Mouse (Mus musculus) E14TG2a.4 (cell line): ENCODE results near the gene Gm20388.

Source experiments
- CTCF ChIP-seq: conservative IDR thresholded peaks from 2 replicates; pipeline ENCODE4 v1.5.1; 2014; ENCODE audit warnings: low read length
- NANOG ChIP-seq: IDR thresholded peaks from 2 replicates; pipeline ENCODE4 v1.6.1; 2014; ENCODE audit warnings: borderline replicate concordance, low read length, mixed read lengths
- POU5F1 ChIP-seq: IDR thresholded peaks from 2 replicates; pipeline ENCODE4 v1.6.1; 2014; ENCODE audit warnings: low read length, borderline replicate concordance

- peak; percentile 60 for TF ChIP-seq CTCF
- no peak for TF ChIP-seq NANOG
- TF ChIP-seq POU5F1: no peak
Observed at GRCm38 (mm10) chr8:119984085-119984484, 73.4 kb downstream of the Gm20388 start.
